Mouse (Mus musculus): ENCODE data around the gene Ten1. TPM values are rescaled to one million over a fixed set of nuclear protein-coding genes. Genes with fewer than 3 reads are reported as not detected.
A peak's percentile ranks its signal among the peaks of the same experiment; 100 is the strongest.

The Ten1 gene
- 10 to 100 TPM; 10.5 to 20.1 TPM for total RNA-seq (2021)

DNA sequence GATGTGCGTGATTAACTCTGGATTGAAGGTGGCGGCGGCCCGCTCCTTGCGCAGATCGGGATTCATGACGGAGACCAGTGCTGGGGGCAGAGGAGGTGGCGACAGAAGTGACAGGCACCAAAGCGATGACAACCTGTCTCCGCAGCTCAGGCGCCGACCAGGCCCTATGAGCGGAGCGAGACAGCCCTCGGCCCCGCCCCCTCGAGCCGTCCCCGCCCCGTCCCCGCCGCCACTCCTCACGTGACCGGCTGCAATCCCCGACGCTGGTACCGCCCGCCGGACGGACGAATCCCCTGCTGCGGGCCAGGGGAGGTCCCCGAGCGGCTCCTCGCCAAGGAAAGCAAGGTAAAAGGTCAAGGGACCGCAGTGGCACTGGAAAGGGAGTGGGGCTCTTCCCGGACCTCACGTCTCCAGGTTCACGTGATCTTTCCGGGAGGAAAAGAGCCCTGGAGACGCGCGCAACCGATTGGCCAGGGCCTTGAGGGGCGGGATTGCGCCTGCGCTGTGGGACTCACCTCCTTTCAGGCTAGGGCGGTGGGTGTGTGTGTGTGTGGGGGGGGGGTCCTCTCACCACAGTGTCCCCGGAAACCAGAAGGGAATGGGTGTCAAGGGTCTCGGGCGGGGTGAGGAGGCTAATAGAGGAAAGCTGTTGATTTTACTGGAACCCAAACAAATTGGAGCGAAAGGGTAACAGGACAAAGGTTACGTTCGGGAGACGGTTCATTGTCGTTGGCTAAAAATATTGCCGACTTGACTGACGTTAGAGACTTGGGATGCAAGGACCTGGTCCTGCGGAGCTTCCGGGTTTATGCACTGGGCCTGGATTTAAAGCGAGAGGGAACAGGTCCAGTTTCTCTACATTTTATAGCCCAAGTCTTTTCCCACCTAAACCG is at the start of gene Ten1, which contains the start of gene Acox1:
TSS of gene Ten1 (plus strand) at position 217 of the 893 bp plus-strand sequence.
TSS of gene Acox1 (minus strand) at position 407 of the 893 bp plus-strand sequence.
- DNase-seq: peak; percentile 99
- intact Hi-C loops (cut with DNase I): no loop called here

DNA sequence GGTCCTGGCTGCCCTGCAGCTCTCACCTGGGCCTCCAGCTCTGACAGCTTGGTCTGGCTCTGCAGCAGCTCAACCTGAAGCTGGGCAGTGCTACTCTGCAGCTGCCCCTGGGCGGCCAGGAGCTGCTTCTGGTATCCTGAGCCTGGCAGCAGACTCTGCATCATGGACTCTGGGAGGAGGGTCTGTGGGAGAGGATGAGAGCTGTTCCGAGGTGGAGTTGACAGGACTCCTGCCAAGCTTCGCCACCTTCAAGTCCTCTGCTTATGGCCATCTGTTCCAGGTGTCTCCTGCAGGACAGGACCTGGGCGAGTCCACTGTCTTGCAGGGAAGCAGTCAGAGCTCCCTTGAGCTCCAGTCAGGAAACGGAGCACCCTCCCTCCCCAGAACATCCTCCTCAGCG is 49.3 kb upstream of the Ten1 start:
- intact Hi-C loops (cut with DNase I): loop anchor here (5.0 kb wide), 1 partner anchor 313 kb away; no protein-coding TSS in a partner anchor
- no peak for DNase-seq

DNA sequence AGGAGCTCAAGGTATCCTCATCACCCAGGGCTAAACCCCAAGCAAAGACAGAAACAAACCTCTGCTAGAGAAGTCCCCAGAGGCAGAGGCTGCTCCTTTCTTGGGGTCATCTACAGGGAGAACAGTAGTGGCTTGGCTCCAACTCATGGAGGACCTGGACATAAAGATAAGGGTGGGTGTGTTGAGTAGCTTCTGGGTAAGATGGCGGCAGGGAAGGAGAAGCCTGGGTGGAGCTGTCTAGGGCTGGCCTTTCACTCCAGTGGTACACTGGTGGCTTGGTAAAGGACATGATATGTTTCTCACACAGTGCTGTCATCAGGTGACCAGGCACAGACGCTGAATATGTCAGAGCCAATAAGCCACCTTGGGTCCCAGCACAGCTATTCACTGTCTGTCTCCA is 47.7 kb upstream of the Ten1 start:
- intact Hi-C loops (cut with DNase I): no loop called here
- no peak for DNase-seq

DNA sequence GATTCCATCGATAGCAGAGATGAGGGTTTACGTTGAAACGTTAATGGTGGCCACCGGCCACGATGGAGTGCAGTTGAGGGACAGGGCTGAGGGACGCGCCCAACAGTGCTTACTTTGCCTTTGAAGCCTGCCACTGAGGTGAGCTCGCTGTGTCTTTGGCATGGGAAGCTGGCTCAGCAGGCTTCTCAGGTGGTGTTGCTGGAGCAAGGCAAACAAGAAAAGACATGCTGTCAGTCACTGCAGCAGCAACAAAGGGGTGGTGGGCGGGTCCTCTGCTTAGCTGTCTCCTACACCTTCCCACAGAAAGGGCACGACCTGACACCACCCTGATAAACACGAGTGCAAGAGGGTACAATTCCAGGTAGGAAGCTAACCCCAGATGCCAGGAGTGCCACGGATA is 37.3 kb upstream of the Ten1 start:
- intact Hi-C loops (cut with DNase I): no loop called here
- DNase-seq: no peak

DNA sequence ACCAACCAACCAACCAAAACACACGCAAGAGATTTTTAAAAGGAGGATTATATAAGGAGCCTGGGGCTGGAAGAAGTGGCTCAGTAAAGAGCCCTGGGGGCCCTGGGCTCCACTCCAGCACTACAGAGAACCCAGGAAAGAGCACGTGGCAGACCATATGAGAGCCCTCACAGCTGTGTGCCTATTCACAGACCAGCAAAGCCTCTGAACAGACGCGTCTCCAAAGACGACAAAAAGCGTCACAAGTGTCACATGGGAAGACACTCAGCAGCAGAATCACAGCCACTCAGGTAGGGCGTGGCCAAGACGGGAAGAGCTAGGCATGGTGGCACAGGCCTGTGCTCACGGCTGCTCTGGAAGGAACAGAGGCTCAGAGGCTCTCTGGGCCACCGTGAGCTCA is 36.5 kb upstream of the Ten1 start:
- DNase-seq: no peak
- intact Hi-C loops (cut with DNase I): no loop called here

DNA sequence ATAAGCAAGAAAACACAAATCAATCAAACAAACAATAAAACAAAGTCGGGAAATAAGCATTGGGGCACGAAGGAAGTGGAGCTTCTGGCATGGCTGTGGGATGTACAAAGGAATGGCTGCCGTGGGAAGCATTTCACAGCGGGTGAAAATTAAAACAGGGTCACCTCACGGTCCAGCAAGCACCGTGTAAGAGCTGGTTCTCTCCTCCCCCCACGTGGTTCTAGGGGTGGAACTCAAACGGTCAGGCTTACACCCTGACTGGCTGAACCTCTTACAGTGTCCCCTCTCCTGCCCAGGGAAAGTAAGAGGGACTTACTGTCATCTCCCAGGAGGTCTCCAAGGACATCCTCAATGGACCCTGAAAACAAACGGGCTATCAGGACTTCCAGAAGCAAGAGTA is 35.7 kb upstream of the Ten1 start:
- DNase-seq: no peak
- intact Hi-C loops (cut with DNase I): no loop called here

DNA sequence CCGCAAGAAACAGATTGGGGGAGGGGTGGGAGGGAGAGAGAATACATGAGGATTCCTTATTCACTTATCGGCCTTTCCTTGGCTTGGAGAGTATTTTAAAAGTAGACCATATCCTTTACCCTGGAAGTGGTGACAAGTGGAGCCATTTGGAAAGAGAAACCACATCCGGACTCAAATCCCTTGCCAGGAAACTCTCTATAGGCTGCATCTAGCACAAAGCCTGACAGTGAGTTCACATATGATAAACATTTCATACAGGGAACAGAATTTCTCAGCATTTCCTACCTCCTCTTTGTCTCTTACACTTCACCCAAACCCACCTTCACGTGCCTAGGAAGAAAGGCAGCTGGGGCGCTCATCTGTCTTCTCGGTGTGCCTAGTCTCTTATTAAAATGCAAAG is 31.4 kb upstream of the Ten1 start:
- intact Hi-C loops (cut with DNase I): loop anchor here (5.0 kb wide), 1 partner anchor 105 kb away; the partner anchor contains the start of gene Srp68
- DNase-seq: no peak

DNA sequence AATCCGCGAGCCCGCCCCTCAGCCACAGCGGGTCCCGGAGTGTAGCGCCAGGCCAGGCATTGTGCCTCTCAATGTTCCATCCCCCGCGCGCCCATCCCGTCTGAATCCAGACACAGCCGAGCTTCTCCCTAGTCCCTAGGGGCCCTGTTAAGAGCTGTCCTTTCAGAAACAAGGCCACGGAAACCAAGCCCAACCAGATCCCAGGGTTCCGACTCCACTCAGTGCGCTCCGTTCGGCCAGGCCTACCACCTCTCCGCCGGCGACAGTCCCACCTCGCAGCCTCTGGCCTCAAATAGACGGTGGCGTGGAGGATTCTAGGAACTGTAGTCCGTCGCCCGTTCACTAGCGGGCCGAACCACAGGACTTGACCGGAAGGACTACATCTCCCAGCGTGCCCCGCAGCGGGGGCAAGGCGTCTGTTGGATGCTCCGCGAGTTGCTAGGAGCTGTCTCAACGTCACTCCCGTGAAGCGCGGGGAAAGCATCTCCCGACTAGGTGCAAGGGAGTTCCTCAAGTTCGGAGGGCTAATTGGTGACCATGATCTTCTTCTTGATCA is 30.7 kb upstream of the Ten1 start, which contains the start of gene Fbf1:
TSS of gene Fbf1 (minus strand) at position 283 of the 556 bp plus-strand sequence.
- peak; percentile 90 to 92 for DNase-seq
- intact Hi-C loops (cut with DNase I): loop anchor here (2.0 to 5.0 kb wide), 2 partner anchors 27 to 104 kb away; partner anchors contain the start of gene Srp68

DNA sequence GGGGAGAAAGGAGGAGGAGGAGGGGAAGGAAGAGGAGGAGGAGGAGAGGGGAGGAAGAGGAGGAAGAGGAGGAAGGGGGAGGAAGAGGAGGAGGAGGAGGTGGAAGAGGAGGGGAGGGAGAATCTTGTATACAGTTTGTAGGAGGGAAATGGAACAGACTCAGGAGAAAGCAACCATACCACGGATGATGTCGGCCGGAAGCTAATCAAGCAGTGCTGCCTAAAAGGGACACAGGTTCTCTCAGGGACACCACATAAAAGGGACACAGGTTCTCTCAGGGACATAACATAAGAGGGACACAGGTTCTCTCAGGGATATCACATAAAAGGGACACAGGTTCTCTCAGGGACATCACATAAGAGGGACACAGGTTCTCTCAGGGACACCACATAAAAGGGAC is 29.4 kb upstream of the Ten1 start:
- intact Hi-C loops (cut with DNase I): loop anchor here (2.0 to 5.0 kb wide), 2 partner anchors 26 to 103 kb away; partner anchors contain the start of gene Srp68
- no peak for DNase-seq

DNA sequence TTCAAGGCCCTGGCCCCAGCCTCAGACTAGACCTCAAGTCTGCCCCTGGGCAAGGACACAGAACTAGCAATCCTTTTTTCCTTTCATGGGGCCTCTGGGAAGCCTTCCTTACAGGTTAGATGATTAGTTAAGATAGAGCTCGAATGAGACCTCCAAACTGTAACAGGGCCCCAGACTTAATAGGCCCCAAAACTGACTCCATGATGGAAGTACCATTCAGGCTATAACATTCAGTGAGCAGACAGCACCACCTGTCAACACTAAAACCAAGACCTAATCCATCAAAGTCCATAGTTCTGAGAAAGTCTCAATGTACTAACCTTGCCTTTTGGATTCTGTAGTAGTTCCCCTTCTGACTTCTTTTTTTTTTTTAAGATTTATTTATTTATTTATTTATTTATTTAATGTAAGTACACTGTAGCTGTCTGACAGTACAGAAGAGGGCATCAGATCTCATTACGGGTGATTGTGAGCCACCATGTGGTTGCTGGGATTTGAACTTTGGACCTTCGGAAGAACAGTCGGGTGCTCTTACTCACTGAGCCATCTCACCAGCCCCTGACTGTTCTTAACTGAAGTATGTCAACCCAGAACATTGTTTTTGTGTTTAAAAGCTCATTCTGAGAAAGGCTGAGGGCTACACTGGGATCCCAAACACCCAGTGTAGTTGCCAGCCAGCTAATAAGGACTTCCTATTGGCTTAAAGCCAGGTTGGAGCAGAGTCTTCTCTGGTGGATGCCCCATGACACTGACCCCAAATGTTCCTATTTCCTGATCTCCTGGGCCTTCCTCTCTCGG is 28.5 kb upstream of the Ten1 start:
- intact Hi-C loops (cut with DNase I): no loop called here
- DNase-seq: no peak

DNA sequence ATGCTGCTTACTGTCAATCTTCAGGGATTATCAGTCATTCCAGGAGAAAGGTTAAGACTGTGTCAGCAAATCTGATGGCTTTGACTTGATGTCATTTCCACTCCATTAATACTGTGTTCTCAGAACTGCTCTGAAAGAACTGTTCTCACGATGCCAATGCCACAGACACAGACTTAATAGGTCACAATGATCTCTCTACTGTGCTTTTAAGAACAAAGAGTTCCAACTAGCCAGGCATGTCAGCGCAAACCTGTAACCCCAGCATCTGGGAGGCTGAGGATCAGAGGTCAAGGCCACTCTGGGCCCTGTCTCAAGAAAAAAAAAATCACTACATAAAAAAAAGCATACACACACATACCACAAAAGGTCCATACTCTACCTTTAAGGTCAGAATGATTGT is 26.7 kb upstream of the Ten1 start:
- DNase-seq: no peak
- intact Hi-C loops (cut with DNase I): no loop called here

DNA sequence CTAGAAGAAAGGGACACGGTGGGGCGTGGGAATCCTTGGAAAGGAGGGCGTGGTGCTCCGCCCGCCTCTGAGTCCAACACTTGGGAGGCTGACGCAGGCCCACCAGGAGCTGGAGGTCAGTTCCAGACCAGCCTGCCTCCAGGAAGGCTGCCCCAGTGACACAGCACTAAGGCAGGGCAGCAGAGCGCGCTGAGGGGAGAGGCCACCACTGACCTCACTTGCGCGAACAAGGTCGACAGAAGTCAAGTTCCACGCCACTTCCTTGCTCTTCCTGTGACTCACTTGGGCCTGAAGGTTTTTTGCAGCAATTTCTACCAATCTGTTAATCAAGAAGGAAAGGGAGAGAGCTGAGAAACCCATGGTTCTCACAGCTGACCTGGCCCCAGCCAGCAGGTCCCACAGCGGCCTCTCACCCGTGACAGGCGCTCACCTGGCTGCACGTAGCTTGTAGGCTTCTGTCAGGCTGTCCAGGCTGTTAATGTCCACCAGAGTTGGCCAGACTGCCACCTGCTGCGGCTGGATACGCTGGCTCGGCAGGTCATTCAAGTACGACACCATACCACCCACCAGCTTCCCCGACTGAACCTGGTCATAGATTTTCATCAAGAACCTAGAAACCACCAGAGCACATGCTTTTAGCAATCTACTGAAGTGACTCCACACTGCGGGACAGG is 23.7 kb upstream of the Ten1 start:
- intact Hi-C loops (cut with DNase I): no loop called here
- DNase-seq: no peak

DNA sequence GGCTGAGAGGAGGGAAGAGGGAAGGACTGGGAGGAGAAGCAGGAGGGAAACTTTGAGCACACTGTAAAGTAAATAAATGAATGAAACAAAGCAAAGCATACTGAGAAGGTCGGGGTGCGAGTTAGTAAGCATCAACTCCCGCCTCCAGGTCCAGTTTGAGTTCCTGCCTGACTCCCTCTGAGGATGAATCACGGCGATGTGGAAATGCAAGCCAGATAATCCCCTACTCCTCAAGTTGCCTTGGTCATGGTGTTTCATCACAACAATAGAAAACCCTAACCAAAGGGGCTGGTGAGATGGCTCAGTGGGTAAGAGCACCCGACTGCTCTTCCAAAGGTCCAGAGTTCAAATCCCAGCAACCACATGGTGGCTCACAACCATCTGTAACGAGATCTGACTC is 22.6 kb upstream of the Ten1 start:
- intact Hi-C loops (cut with DNase I): no loop called here
- no peak for DNase-seq

DNA sequence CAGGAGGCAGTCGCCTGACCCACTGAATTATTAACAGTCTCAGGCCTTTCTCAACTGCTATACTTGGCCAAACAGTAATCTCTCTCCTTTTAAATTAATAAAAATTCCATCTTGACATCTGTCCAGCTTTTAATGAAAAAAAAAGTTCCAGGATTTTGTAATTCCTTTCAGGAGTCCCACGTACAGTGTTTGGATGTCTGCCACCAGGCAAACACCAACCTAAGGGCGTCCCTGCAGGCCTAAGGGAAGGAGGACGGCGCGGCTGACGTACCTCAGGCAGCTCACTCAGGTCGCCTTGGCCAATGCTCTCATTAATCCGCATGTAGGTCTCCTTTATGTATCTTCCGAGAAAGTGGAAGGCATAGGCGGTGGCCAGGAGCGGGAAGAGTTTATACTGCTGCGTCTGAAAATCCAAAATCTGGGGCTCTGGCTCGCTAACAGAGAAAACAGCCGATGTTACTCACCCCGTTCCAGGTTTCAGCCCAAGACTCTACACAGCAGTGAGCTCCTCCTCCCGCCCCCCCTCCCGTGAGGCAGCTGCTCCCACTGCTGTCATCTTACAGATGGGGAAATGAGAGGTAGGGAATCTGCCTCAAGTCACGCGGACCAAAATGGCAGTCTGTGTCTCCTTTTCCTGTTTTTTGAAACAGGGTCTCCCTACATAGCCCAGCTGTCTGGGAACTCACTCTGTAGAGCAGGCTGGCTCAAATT is 20.1 kb upstream of the Ten1 start:
- DNase-seq: no peak
- intact Hi-C loops (cut with DNase I): no loop called here

DNA sequence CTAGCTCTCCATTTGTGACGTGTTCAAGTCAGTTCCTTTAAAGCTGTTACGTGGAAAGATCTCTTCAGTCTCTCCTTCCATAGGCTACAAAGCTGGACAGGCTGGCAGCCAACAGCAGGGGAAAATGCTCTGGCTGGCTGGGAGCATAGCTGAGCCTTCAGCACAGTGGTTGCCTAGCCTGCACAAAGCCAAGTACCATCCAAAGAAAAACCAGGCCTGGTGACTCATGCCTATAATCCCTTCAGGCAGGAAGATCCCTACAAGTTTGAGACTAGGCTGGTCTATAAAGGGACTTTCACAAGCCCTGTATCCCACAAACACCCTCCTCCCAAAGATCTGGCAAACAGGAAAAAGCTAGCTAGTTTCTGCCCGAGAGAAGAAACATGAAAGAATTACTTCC is 12.8 kb upstream of the Ten1 start:
- DNase-seq: peak in 1 of 2 experiments; percentile 26
- intact Hi-C loops (cut with DNase I): no loop called here

DNA sequence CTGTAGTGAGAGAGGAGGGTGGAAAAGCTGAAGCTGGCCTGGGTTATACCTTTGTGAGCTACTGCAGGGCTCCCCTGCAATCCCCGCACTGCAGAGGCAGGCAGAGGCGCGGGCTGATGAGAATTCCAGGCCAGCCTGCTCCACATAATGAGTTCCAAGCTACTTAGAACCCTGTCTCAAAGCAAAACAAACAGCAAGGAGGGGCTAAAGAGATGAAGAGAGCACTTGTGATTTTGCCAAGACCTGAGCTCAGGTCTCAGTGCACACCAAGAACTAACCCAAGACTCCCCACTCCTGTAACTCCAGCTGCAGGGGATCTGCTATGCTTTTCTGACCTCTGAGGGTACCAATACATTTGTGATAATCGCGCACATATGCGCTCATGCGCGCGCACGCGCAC is 12.3 kb upstream of the Ten1 start:
- DNase-seq: no peak
- intact Hi-C loops (cut with DNase I): no loop called here

DNA sequence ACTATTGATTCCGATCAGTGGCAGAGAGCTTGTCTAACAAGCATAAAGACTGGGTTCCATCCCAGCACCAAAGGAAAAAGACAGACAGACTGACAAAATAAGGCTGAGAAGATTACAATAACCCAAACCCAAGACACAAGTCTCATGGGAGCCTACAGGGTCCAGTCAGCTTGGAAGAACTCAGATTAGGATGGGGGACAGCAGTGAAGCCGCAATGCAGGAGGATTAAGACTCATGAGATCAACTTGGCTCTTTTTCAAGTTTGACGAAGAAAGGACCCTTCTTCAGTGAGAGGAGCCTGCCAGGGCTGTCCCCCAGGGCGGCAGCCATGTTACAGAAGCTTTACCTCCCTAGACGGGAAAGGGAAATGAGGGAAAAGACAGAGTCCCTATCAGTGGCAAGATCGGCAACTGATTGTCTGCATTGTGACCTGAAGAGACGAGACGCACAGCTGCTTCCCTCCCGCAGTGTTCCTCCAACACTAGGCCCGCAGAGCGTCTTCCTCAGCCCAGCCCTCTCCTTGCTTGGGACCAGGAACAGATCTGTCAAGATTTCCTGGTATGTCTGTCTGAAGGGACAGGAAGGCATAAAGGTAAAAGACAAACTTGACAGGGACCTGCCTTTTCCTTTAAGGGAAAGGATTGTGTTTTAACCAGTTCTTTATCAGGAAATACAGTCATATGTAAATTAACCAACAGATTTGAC is 11.3 kb upstream of the Ten1 start:
- DNase-seq: no peak
- intact Hi-C loops (cut with DNase I): no loop called here

DNA sequence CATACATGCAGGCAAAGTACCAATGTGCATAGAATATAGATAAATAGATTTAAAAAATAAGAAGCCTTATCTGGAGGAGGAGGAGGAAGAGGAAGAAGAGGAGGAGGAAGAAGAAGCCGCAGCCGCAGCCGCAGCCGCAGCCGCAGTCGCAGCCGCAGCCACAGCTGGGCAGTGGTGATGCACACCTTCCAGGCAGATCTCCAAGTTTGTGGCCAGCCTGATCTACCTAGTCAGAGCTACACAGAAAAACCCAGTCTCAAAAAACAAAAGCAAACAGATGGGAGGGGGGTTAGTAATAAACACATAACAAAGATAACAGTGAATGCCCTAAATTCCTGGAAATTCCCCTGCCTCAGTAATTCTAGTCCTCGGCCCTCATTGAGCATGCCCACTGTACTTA is 4.0 kb upstream of the Ten1 start:
- intact Hi-C loops (cut with DNase I): loop anchor here (2.0 kb wide), 1 partner anchor 26 kb away; the partner anchor contains the start of gene Fbf1
- DNase-seq: no peak

DNA sequence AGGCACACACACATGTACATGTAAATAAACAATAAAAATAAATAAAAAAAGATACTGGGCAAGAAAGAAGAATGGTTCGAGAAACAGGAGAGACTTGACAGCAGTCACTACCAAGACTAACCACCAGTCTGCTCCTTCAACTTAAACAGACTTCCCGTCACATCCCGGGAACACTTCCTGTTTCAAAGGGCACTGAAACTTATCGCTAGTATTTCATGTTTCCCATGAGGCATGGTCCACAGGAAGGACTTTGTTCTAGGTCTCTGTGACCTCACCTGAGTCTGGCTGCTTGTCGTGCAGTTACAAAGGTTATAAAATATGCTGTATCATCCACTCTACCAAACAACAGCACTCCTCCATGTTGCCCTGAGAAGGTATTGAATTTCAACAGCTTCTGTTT is 3.4 kb upstream of the Ten1 start:
- DNase-seq: no peak
- intact Hi-C loops (cut with DNase I): loop anchor here (2.0 kb wide), 1 partner anchor 26 kb away; the partner anchor contains the start of gene Fbf1
